Mouse (Mus musculus): ENCODE results near the gene Gm45783.
"Not testable (repeated sequence)": the region's sequence is repeated elsewhere in the genome, so short reads cannot be mapped to it uniquely, and the experiment has no call there.

The Gm45783 gene

GRCm38 (mm10) chr7:7374431-7374830 lies at the start of gene Gm45783:
TSS of gene Gm45783 (minus strand) at chr7:7374573.
- not testable (repeated sequence) for DNase-seq

GRCm38 (mm10) chr7:7399603-7400002 lies 25.2 kb upstream of the Gm45783 start, which contains the start of gene Vmn2r31:
TSS of gene Vmn2r31 (minus strand) at chr7:7399703.
- DNase-seq = not testable (repeated sequence)

- DNase-seq = not testable (repeated sequence)
Measured at GRCm38 (mm10) chr7:7337509-7337908, 36.9 kb downstream of the Gm45783 start, which contains the start of gene Vmn2r30. TSS of gene Vmn2r30 (minus strand) at chr7:7337609.

GRCm38 (mm10) chr7:7295595-7295994 lies 78.8 kb downstream of the Gm45783 start:
- DNase-seq = peak; percentile 48
